17 mouse cellular contexts compared by ENCODE assay signal in the genomic region with DNA sequence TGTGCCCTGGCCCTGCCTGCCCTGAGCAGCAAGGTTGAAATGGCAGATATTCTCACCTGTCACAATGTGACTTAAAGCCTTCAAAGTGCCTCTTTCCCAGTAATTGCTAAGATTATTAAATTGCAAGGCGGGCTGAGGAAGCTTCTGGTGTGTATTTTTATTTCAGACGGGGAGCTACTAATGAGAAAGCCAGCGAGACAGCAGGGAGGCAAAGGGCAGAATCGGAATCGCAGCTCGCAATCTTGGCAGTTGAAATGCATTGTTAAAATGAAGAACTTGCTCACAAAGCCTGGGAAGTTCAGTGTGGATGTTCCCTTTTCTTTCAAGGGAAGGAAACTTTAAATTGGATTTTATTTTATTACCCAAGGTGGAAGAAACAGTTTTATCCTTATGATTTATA. TPM values are rescaled to one million over a fixed set of nuclear protein-coding genes. Genes with fewer than 3 reads are reported as not detected.
A peak's percentile ranks its signal among the peaks of the same experiment; 100 is the strongest.
DNase-seq lines count a peak whose midpoint lies in the region; ATAC-seq lines count a peak whose summit lies in the region.
"Had no signal": no experiment of that assay in that cellular context is flagged by ENCODE, and none has a peak within 500 bp of the region (broad histone marks: within the 10 kb centered on the region; RNA-seq: fewer than 3 reads in every experiment).

No protein-coding gene starts in this region.

- no peaks in the 10 kb centered on the region for H3K27me3 ChIP-seq in forebrain, embryonic 14.5 days (replicated peaks; ENCODE audit: control insufficient read depth, insufficient read depth, low read length)
- H3K27me3 ChIP-seq in forebrain, embryonic 11.5 days (ENCODE audit: control insufficient read depth, insufficient read depth, low read length) = no peaks in the 10 kb centered on the region
- H3K27me3 ChIP-seq: embryonic facial prominence, embryonic 12.5 days; hindbrain, embryonic 12.5 days; midbrain, embryonic 15.5 days had no signal

- H3K36me3 ChIP-seq in forebrain, embryonic 14.5 days (ENCODE audit: control insufficient read depth, insufficient read depth, low read length) = no peaks in the 10 kb centered on the region
- H3K36me3 ChIP-seq in forebrain, embryonic 11.5 days (ENCODE audit: control insufficient read depth, insufficient read depth, low read length) = no peaks in the 10 kb centered on the region
- H3K36me3 ChIP-seq: embryonic facial prominence, embryonic 12.5 days; hindbrain, embryonic 12.5 days; midbrain, embryonic 15.5 days had no signal

- no peak overlapping the region for H3K4me3 ChIP-seq in forebrain, embryonic 14.5 days (ENCODE audit: low read depth, low read length)
- no peak overlapping the region for H3K4me3 ChIP-seq in forebrain, embryonic 11.5 days (ENCODE audit: low read depth, low read length)
- H3K4me3 ChIP-seq: embryonic facial prominence, embryonic 12.5 days; hindbrain, embryonic 12.5 days; midbrain, embryonic 15.5 days had no signal

- 25% methylated on average over 6 of the region's 6 CpGs for WGBS in forebrain, embryonic 14.5 days
- 52% methylated on average over 6 of the region's 6 CpGs for WGBS in forebrain, embryonic 11.5 days

- no peak overlapping the region for H3K4me2 ChIP-seq in forebrain, embryonic 14.5 days (ENCODE audit: low read length)
- H3K4me2 ChIP-seq in forebrain, embryonic 11.5 days (ENCODE audit: low read depth, low read length, severe bottlenecking) = no peak overlapping the region
- H3K4me2 ChIP-seq: embryonic facial prominence, embryonic 12.5 days; hindbrain, embryonic 12.5 days; liver, embryonic 11.5 days; lung, embryonic 14.5 days; midbrain, embryonic 15.5 days had no signal

- no peak overlapping the region for H3K9ac ChIP-seq in forebrain, embryonic 14.5 days (ENCODE audit: low read length)
- H3K9ac ChIP-seq in forebrain, embryonic 11.5 days (ENCODE audit: low read length) = no peak overlapping the region
- H3K9ac ChIP-seq: embryonic facial prominence, embryonic 12.5 days; hindbrain, embryonic 12.5 days; lung, embryonic 14.5 days; midbrain, embryonic 15.5 days had no signal

- H3K27ac ChIP-seq in forebrain, embryonic 14.5 days (ENCODE audit: low read depth, low read length) = peak overlapping the region; percentile 5; the same call in 1 of the 2 replicates
- no peak overlapping the region for H3K27ac ChIP-seq in forebrain, embryonic 11.5 days (ENCODE audit: low read depth, low read length)
- H3K27ac ChIP-seq: embryonic facial prominence, embryonic 12.5 days; hindbrain, embryonic 12.5 days; midbrain, embryonic 15.5 days had no signal

- DNase-seq in forebrain, embryonic 14.5 days (ENCODE audit: low spot score) = peak; percentile 75
- DNase-seq in forebrain, embryonic 11.5 days (ENCODE audit: low spot score) = no peak
- DNase-seq in kidney, adult 9 months = peak; percentile 45
- DNase-seq in kidney, postnatal 4 days = no peak
- DNase-seq in cerebellum, postnatal 10 days = peak; percentile 84 to 89
- no peak for DNase-seq in thymus, postnatal 36 days
- DNase-seq in urinary bladder, postnatal 25 days (ENCODE audit: low spot score) = no peak
- DNase-seq: adrenal gland, adult 8-10 months; gastrocnemius, postnatal 10 days; kidney, adult 11 months; layer of hippocampus, postnatal 36 days; lung, embryonic 14.5 days had no signal

- no peaks in the 10 kb centered on the region for H3K4me1 ChIP-seq in forebrain, embryonic 14.5 days (ENCODE audit: control insufficient read depth, insufficient read depth, low read length)
- H3K4me1 ChIP-seq in forebrain, embryonic 11.5 days (replicated peaks; ENCODE audit: control insufficient read depth, insufficient read depth, low read length) = no peaks in the 10 kb centered on the region
- H3K4me1 ChIP-seq: embryonic facial prominence, embryonic 12.5 days; hindbrain, embryonic 12.5 days; midbrain, embryonic 15.5 days had no signal

- ATAC-seq in forebrain, embryonic 14.5 days = peak; percentile 16; the same call in 1 of the 2 replicates
- no peak for ATAC-seq in forebrain, embryonic 11.5 days (replicated peaks; ENCODE audit: low FRiP score)
- ATAC-seq in cerebellum, adult (ENCODE audit: insufficient number of reproducible peaks, low FRiP score, low TSS enrichment) = peak; percentile 57; the same call in 1 of the 2 replicates
- ATAC-seq: midbrain, embryonic 15.5 days had no signal

- H3K9me3 ChIP-seq in forebrain, embryonic 14.5 days (replicated peaks; ENCODE audit: control insufficient read depth, low read length) = no peaks in the 10 kb centered on the region
- no peaks in the 10 kb centered on the region for H3K9me3 ChIP-seq in forebrain, embryonic 11.5 days (ENCODE audit: control insufficient read depth, low read length)
- H3K9me3 ChIP-seq: embryonic facial prominence, embryonic 12.5 days; midbrain, embryonic 15.5 days had no signal

RNA-seq across cellular contexts. Expression of gene Itm2b, which starts 39.9 kb away (rescaled TPM):
- polyA plus RNA-seq in forebrain, embryonic 14.5 days (2014; fragmentation: Nextera tagmentation; extraction: Ambion mirVana) = 754 and 783 TPM in 2 replicates
- polyA plus RNA-seq in forebrain, embryonic 11.5 days (2014; fragmentation: Nextera tagmentation; extraction: Ambion mirVana) = 270 and 292 TPM in 2 replicates

Comparison
In these comparisons a context has a peak if more than half of its experiments do, and no peak if none do; other contexts are left out.
1. DNase-seq: peak in forebrain, embryonic 14.5 days (single experiment), kidney, adult 9 months (single experiment) and cerebellum, postnatal 10 days (2 of 2); none in forebrain, embryonic 11.5 days (single experiment), kidney, postnatal 4 days (0 of 2), thymus, postnatal 36 days (0 of 2) and urinary bladder, postnatal 25 days (single experiment).